Mouse (Mus musculus): ENCODE measurements around the gene Larp4.

DNA sequence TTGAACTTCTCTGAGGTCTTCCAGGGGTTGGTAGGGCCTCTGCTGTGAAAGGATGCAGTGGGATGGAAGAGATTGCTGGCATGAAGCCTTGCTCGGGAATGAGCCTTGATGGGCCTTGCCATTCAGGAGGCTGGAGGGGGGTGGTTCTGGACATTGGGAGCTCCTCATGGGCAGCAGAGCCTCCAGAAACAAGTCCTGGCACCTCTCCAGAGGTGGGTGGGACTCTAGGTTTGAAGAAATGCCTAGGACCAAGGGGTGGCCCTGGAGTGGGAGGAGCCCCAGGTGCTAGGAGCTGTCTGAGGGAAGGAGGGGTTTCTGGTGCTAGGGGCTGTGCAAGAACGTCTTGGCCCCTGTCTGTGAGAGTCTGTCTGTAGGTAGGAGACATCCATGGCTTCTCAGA, 29.4 kb upstream of the Larp4 start:
- TF ChIP-seq ZC3H11A (IDR thresholded peaks at IDR 0.05; ENCODE audit: borderline replicate concordance, low read depth, low read length) = no peak
- no peak for TF ChIP-seq MAFK (IDR thresholded peaks at IDR 0.05; ENCODE audit: insufficient read depth, low read depth, low read length)
- TF ChIP-seq CHD2 (IDR thresholded peaks at IDR 0.05; ENCODE audit: low read depth, low read length) = no peak
- TF ChIP-seq ZNF384 (IDR thresholded peaks at IDR 0.05; ENCODE audit: low read depth, low read length) = no peak

Measured in ES-E14 (cell line).